Mouse (Mus musculus) liver, embryonic 15.5 days (tissue): ENCODE results near the gene Gsc2. TPM values are rescaled to one million over a fixed set of nuclear protein-coding genes. Genes with fewer than 3 reads are reported as not detected.
"Not testable (repeated sequence)": the region's sequence is repeated elsewhere in the genome, so short reads cannot be mapped to it uniquely, and the experiment has no call there.

Experiments
- ATAC-seq: fragments of 200-750 bp; cut with Nextera tagmentation; 2 replicates; pipeline ENCODE4 v1.8.0; 2017; ENCODE audit warnings: moderate number of reproducible peaks, mild to moderate bottlenecking, moderate library complexity; ENCODE audit not compliant: insufficient read depth
- H3K27ac ChIP-seq: fragments of 300-500 bp; sonication (generic); replicated peaks from 2 replicates; pipeline ENCODE4 v1.5.1; 2015; ENCODE audit warnings: mild to moderate bottlenecking, inconsistent platforms
- H3K27me3 ChIP-seq: fragments of 300-500 bp; sonication (generic); 2 replicates; pipeline ENCODE4 v1.6.1; 2015; ENCODE audit warnings: mild to moderate bottlenecking, inconsistent platforms
- H3K36me3 ChIP-seq: fragments of 300-500 bp; sonication (generic); replicated peaks from 2 replicates; pipeline ENCODE4 v1.6.1; 2015; ENCODE audit warnings: moderate library complexity, mild to moderate bottlenecking, inconsistent platforms
- H3K4me1 ChIP-seq: fragments of 300-500 bp; sonication (generic); replicated peaks from 2 replicates; pipeline ENCODE4 v1.6.1; 2015; ENCODE audit warnings: inconsistent platforms
- H3K4me2 ChIP-seq: fragments of 300-500 bp; sonication (generic); 2 replicates; pipeline ENCODE4 v1.6.1; 2015; ENCODE audit warnings: moderate library complexity, mild to moderate bottlenecking, inconsistent platforms
- H3K4me3 ChIP-seq: fragments of 300-500 bp; sonication (generic); replicated peaks from 2 replicates; pipeline ENCODE4 v1.5.1; 2015; ENCODE audit warnings: mild to moderate bottlenecking, inconsistent platforms
- H3K9ac ChIP-seq: fragments of 300-500 bp; sonication (generic); 2 replicates; pipeline ENCODE4 v1.6.1; 2015; ENCODE audit warnings: moderate library complexity, mild to moderate bottlenecking, inconsistent platforms
- H3K9me3 ChIP-seq: fragments of 300-500 bp; sonication (generic); replicated peaks from 2 replicates; pipeline ENCODE4 v1.6.1; 2016; ENCODE audit warnings: inconsistent platforms
- WGBS: fragments of 180-500 bp; shearing (Covaris S2); methylation state at CpG from one replicate; pipeline ENCODE4 v1.1.7; 2015; ENCODE audit warnings: mixed read lengths; ENCODE audit not compliant: insufficient replicate concordance; 5-methylcytosine and 5-hydroxymethylcytosine counted together
- polyA plus RNA-seq: library from polyadenylated mRNA; unstranded; fragments of >200 nt; fragmentation: Nextera tagmentation; extraction: Ambion mirVana; gene quantifications from 2 replicates; pipeline ENCODE4 v1.2.1, GENCODE M21; 2015

Gene Gsc2
- polyA plus RNA-seq = not detected in 2 replicates

DNA sequence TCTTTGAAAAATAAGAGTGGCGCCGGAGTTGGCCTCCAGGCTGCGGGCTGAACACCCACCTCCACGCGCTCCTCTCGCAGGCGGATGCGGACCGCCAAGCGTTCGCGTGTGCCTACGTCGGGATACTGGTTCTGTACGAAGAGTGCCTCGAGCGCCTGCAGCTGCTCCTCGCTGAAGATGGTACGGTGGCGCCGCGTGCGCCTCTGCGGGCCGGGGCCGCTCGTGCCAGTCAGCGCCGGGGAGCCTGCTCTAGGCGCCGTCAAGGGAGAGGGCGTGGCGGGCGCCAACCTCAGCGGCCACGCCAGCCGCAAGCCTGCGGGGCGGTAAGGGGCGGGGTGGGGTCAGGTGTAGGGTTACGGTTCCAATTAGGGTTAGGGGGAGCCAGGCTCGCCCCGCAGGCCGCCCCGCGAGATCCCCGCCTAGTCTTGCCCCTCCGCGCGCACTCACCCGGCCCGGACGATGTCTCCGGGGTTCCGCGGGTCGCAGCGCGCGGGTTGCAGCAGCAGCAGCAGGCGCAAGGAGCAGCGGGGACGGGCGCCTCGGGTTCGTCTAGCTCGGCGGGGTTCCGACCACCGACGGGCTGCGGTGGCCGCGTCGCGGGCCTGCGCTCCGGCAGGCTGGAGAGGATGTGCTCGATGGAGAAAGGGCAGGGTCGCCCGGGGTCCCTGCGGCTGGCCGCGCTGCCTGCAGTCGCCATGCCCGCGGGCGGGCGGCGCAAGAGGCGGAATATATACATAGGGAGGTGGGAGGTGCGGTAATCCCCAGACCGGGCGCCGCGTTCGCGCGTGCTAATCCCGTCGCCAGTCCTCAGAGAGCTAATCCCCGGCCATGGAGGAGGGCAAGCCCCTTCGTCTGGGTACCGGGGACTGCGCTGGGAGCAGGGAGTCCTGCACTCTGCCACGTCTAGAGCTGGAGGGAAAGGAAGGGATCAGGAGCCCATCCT lies at the start of gene Gsc2:
Gsc2 (minus strand) TSS at position 753 of the 943 bp plus-strand sequence.
- under 1% methylated on average over 106 of the region's 106 CpGs for WGBS
- H3K9ac ChIP-seq = no peak within 1 kb of the TSS
- H3K4me2 ChIP-seq = peak within 1 kb of the TSS; percentile 66

GRCm38 (mm10) chr16:17962091-17962490 lies 47.2 kb upstream of the Gsc2 start:
- Histone ChIP-seq H3K4me2 (no peak overlapping the region), H3K36me3 (no peaks in the 10 kb centered on the region), H3K27me3 (peaks cover 7% of the 10 kb centered on the region; the same call in 1 of the 2 replicates), H3K9ac (no peak overlapping the region), H3K4me3 (no peak overlapping the region), H3K9me3 (no peaks in the 10 kb centered on the region), H3K4me1 (no peaks in the 10 kb centered on the region), H3K27ac (no peak overlapping the region)
- ATAC-seq = no peak
- whole genome bisulfite sequencing = 74% methylated on average over 7 of the region's 7 CpGs

More for the DNA sequence above, at the start of gene Gsc2:
- no peaks in the 10 kb centered on the region for H3K36me3 ChIP-seq
- no peak within 1 kb of the TSS for H3K27ac ChIP-seq
- peaks cover 77% of the 10 kb centered on the region for H3K27me3 ChIP-seq
- H3K9me3 ChIP-seq = no peaks in the 10 kb centered on the region
- ATAC-seq = no peak
- H3K4me1 ChIP-seq = peaks cover 24% of the 10 kb centered on the region
- peak within 1 kb of the TSS; percentile 45 for H3K4me3 ChIP-seq

DNA sequence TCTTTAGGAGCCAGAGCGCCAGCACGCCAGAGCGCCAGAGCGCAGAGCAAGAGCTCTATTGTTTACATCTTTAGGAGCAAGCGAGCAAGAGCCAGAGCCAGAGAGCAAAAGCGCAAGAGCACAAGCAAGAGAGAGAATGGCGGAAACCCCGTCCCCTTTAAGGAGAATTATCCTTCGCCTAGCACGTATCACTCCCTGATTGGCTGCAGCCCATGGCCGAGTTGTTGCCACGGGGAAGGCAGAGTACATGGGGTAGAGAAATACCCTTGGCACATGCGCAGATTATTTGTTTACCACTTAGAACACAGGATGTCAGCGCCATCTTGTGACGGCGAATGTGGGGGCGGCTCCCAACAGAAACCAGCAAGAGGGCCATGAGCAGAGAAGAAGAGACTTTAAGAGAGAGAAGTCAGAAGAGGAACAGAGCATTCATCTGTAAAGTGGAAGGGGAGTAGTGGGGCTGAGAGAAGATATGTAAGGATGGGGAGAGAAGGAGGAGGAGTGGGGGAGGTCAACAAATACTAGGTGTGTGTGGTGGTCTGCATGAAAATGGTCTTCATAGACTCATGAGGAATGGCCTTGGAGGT lies 41.3 kb upstream of the Gsc2 start:
- not testable (repeated sequence) for H3K27ac ChIP-seq, H3K9me3 ChIP-seq, ATAC-seq, H3K36me3 ChIP-seq, H3K9ac ChIP-seq, H3K27me3 ChIP-seq, H3K4me3 ChIP-seq, H3K4me1 ChIP-seq, H3K4me2 ChIP-seq
- WGBS = 89% methylated on average over 17 of the region's 17 CpGs

GRCm38 (mm10) chr16:17951618-17952017 lies 36.8 kb upstream of the Gsc2 start:
- no peak overlapping the region for H3K4me3 ChIP-seq
- no peaks in the 10 kb centered on the region for H3K9me3 ChIP-seq
- 46% methylated on average over 4 of the region's 4 CpGs for WGBS
- no peak for ATAC-seq
- H3K36me3 ChIP-seq = no peaks in the 10 kb centered on the region
- no peak overlapping the region for H3K27ac ChIP-seq
- H3K9ac ChIP-seq = no peak overlapping the region
- H3K4me1 ChIP-seq = no peaks in the 10 kb centered on the region; the same call in 1 of the 2 replicates
- no peaks in the 10 kb centered on the region for H3K27me3 ChIP-seq
- no peak overlapping the region for H3K4me2 ChIP-seq

DNA sequence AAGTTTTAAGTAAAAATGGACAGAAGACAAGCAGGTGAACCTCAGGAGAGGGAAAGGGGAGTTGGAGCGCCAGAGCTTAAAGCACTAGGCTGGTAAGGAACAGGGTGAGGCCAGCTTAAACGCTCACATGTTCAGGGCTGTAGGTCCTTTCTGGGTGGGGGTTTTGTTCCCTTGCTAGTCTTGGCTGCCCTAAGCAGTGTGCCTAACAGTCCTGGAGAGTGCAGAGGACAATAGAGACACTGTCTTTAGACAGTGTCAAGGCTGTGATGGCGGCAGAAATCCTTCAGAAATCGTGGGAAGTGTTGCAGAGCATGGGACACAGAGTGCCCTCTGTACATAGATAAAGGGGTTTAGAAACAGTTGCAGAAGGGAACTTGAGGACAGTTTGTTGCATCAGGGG lies 35.2 kb upstream of the Gsc2 start:
- WGBS = 62% methylated on average over 4 of the region's 4 CpGs
- H3K4me2 ChIP-seq = no peak overlapping the region
- no peak for ATAC-seq

GRCm38 (mm10) chr16:17949421-17949877 lies 34.6 kb upstream of the Gsc2 start:
- ATAC-seq = no peak

More for the DNA sequence above, 35.2 kb upstream of the Gsc2 start:
- no peak overlapping the region for H3K27ac ChIP-seq
- no peaks in the 10 kb centered on the region for H3K36me3 ChIP-seq
- no peaks in the 10 kb centered on the region for H3K9me3 ChIP-seq
- no peak overlapping the region for H3K9ac ChIP-seq
- H3K4me1 ChIP-seq = no peaks in the 10 kb centered on the region; the same call in 1 of the 2 replicates
- no peaks in the 10 kb centered on the region for H3K27me3 ChIP-seq
- H3K4me3 ChIP-seq = no peak overlapping the region

GRCm38 (mm10) chr16:17945081-17945831 lies 30.4 kb upstream of the Gsc2 start:
- no peak overlapping the region for H3K9ac ChIP-seq
- H3K4me3 ChIP-seq = no peak overlapping the region
- no peaks in the 10 kb centered on the region for H3K9me3 ChIP-seq
- no peaks in the 10 kb centered on the region for H3K36me3 ChIP-seq
- WGBS = 43% methylated on average over 7 of the region's 7 CpGs
- no peaks in the 10 kb centered on the region for H3K4me1 ChIP-seq
- H3K27ac ChIP-seq = no peak overlapping the region
- no peak for ATAC-seq
- H3K27me3 ChIP-seq = no peaks in the 10 kb centered on the region
- no peak overlapping the region for H3K4me2 ChIP-seq

More at GRCm38 (mm10) chr16:17949421-17949877, 34.6 kb upstream of the Gsc2 start:
- Histone ChIP-seq H3K4me1 (no peaks in the 10 kb centered on the region; the same call in 1 of the 2 replicates), H3K27me3 (no peaks in the 10 kb centered on the region), H3K36me3 (no peaks in the 10 kb centered on the region), H3K9me3 (no peaks in the 10 kb centered on the region), H3K9ac (no peak overlapping the region), H3K4me3 (no peak overlapping the region), H3K27ac (no peak overlapping the region), H3K4me2 (no peak overlapping the region)
- 44% methylated on average over 2 of the region's 2 CpGs for WGBS

GRCm38 (mm10) chr16:17943466-17943865 lies 28.6 kb upstream of the Gsc2 start:
- Histone ChIP-seq H3K27me3 (no peaks in the 10 kb centered on the region), H3K27ac (no peak overlapping the region), H3K36me3 (no peaks in the 10 kb centered on the region), H3K4me1 (peaks cover 12% of the 10 kb centered on the region), H3K9ac (no peak overlapping the region), H3K9me3 (no peaks in the 10 kb centered on the region), H3K4me2 (no peak overlapping the region), H3K4me3 (no peak overlapping the region)
- no peak for ATAC-seq
- 67% methylated on average over 8 of the region's 8 CpGs for WGBS

GRCm38 (mm10) chr16:17939255-17939751 lies 24.4 kb upstream of the Gsc2 start:
- H3K9ac ChIP-seq = peak overlapping the region; percentile 16; the same call in 1 of the 2 replicates

GRCm38 (mm10) chr16:17938821-17939220 lies 24.0 kb upstream of the Gsc2 start:
- H3K9ac ChIP-seq = peak overlapping the region; percentile 16; the same call in 1 of the 2 replicates
- no peaks in the 10 kb centered on the region for H3K27me3 ChIP-seq
- H3K4me3 ChIP-seq = no peak overlapping the region
- peak overlapping the region; percentile 86 for H3K27ac ChIP-seq
- ATAC-seq = peak; percentile 91
- 4% methylated on average over 7 of the region's 7 CpGs for WGBS
- no peaks in the 10 kb centered on the region for H3K36me3 ChIP-seq
- peak overlapping the region; percentile 49 for H3K4me2 ChIP-seq
- H3K9me3 ChIP-seq = no peaks in the 10 kb centered on the region
- peaks cover 31% of the 10 kb centered on the region for H3K4me1 ChIP-seq

More at GRCm38 (mm10) chr16:17939255-17939751, 24.4 kb upstream of the Gsc2 start:
- H3K4me1 ChIP-seq = peaks cover 26% of the 10 kb centered on the region
- 16% methylated on average over 9 of the region's 9 CpGs for WGBS
- no peaks in the 10 kb centered on the region for H3K27me3 ChIP-seq
- peak; percentile 93 for ATAC-seq
- H3K4me2 ChIP-seq = peak overlapping the region; percentile 49
- no peaks in the 10 kb centered on the region for H3K9me3 ChIP-seq
- H3K4me3 ChIP-seq = no peak overlapping the region
- peak overlapping the region; percentile 86 for H3K27ac ChIP-seq
- no peaks in the 10 kb centered on the region for H3K36me3 ChIP-seq
